Mouse (Mus musculus) gastrocnemius, postnatal 14 days (tissue): ENCODE data around the gene Fam89a. TPM values are rescaled to one million over a fixed set of nuclear protein-coding genes. Genes with fewer than 3 reads are reported as not detected.

ENCODE experiments used
- DNase-seq: peaks from one replicate; pipeline ENCODE4 v3.0.0; 2021; ENCODE audit warnings: mixed read lengths
- intact Hi-C: fragments of 180-260 bp; cut with DNase I; formaldehyde crosslinking; loops from one replicate; pipeline ENCODE4 v1.15.1; 2025; ENCODE audit warnings: low total_unique reads
- total RNA-seq, 2 experiments: library from RNA; stranded (reverse); gene quantifications; 2 replicates each; pipeline ENCODE4 v1.2.3; 2021

Fam89a gene
- total RNA-seq, 2 experiments from 2014 or later: 0.66 to 1.00 TPM

DNA sequence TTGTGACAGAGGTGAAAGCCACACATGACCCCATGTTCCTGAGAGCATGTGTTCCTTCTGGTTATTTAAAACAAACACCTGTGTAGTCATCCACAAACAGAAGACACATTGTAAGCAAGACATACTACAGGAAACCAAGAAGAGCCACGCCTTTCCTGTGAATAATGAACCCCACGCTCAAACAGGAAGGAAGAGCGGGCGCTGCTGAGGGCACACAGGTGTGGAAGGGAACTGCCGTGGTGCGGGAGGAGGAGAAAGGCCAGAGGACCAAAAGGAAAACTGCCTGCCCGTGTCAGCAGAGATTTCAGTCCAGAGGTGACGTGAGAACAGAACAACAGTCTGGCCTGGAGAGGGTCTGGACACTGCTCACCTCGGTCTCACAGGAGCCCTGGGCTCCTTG lies 50.6 kb downstream of the Fam89a start:
- no peak for DNase-seq
- intact Hi-C loops: no loop called here

DNA sequence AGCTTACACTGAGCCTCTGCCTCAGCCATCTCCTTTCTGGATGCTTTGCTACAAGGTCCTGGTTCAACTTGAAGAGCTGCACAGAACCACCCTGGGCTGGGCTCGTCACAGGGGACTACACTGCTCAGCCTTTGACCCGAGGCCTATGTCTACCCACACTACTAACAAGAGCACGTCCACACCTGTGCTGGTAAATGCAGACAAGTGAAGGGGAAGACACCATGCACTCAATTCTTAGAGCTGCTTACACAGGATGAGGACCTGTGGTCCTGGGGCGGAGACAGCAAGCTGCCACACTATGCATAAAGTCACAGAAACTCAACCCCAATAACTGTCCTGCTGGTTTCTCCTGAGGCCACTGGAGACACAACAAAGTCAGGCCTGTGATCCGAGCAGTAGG lies 51.4 kb downstream of the Fam89a start:
- intact Hi-C loops: no loop called here
- no peak for DNase-seq

DNA sequence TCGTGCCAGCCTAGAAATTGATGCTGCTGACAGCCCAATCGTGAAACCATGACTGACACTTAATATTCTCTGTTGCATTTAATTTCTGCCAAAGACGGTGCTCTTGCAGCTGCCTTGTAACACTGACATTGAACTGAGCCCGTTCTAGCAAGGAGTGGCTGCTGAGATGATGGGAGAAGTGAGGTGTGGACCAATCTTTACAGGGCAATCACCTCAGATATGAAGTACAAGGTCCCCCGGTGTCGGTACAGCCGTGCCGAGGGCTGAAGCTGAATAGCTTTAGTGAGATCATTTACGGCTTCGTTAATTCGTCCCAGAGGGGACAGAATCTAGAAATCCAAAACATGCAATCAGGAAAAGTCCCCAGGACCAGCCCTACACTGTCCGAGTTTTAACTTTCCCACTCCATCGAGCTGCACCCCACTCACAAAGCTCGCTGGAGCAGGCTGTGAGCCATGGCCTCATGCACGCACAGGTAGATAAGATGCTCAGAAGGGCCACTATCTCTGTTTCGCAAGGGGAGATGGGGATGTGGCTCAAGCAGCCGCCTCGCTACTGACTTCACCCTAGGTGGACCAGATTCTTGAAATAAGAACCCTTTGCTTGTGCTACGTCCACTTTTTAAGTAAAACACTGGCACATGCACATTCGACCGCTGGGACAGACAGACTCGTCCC lies 56.1 kb downstream of the Fam89a start:
- DNase-seq: no peak
- intact Hi-C loops: no loop called here

DNA sequence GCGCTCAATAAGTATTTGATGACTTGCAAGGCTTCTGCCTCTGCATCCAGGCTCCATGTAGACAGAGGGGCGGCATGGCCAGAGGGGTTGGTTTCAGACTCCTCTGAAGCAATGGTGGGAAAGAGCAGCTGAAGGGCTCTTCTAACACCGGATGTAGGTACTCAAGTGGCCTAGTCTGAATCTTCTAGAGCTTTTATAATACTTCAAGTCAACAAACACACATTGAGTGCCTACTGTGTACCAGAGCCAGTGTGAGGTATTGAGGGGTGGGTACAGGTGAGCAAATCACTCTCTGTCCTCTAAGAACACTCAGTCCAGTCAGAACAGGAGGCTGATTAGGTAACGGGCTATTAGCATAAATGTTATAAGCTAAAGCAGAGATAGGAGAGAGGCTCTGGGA lies 59.9 kb downstream of the Fam89a start:
- intact Hi-C loops: no loop called here
- no peak for DNase-seq

Other genes starting within 250 kb of the Fam89a start
- gene Cog2, start 231.1 kb downstream of the Fam89a start, total RNA-seq: 10 to 100 TPM; 18.7 to 19.8 TPM
- 10 to 100 TPM; 11.4 to 12.3 TPM for gene Agt, start 182.1 kb downstream of the Fam89a start, total RNA-seq
- gene Capn9, start 175.7 kb downstream of the Fam89a start, total RNA-seq: under 1 TPM in 1 of 2 experiments, not detected in 1; 0.08 TPM
- gene 2310022B05Rik, start 88.5 kb downstream of the Fam89a start, total RNA-seq: 10 to 100 TPM; 21.4 to 25.8 TPM
- 10 to 100 TPM; 16.9 to 22.3 TPM for gene Ttc13, start 29.8 kb downstream of the Fam89a start, total RNA-seq
- gene Arv1, start 29.7 kb downstream of the Fam89a start, total RNA-seq: 1 to 10 TPM; 2.8 to 3.3 TPM
- gene Trim67, start 41.3 kb upstream of the Fam89a start, total RNA-seq: under 1 TPM; 0.07 to 0.18 TPM
- 100 to 1,000 TPM in 1 of 2 experiments, 10 to 100 TPM in 1; 98.0 to 105 TPM for gene Gnpat, start 111.2 kb upstream of the Fam89a start, total RNA-seq
- 10 to 100 TPM; 25.1 to 30.6 TPM for gene 2810004N23Rik, start 111.3 kb upstream of the Fam89a start, total RNA-seq
- gene Exoc8, start 145.9 kb upstream of the Fam89a start, total RNA-seq: 1 to 10 TPM; 7.7 to 8.8 TPM
- 1 to 10 TPM; 6.6 to 8.8 TPM for gene Sprtn, start 146.1 kb upstream of the Fam89a start, total RNA-seq
- gene Egln1, start 197.5 kb upstream of the Fam89a start, total RNA-seq: 10 to 100 TPM; 70.1 to 76.6 TPM